Mouse (Mus musculus) testis, adult 2 months (tissue): Measurements from ENCODE around the gene Arpc3.

ENCODE experiments used
- CTCF ChIP-seq: fragments of 200-500 bp; IDR thresholded peaks from 2 replicates; pipeline ENCODE4 v1.5.1; 2012; ENCODE audit warnings: low read depth, mild to moderate bottlenecking, inconsistent platforms, low read length, moderate library complexity; ENCODE audit not compliant: control insufficient read depth, insufficient read depth, insufficient replicate concordance
- POLR2A ChIP-seq: fragments of 200-500 bp; IDR thresholded peaks from 2 replicates; pipeline ENCODE4 v1.6.1; 2012; ENCODE audit warnings: low read depth, mild to moderate bottlenecking, inconsistent platforms, low read length, moderate library complexity; ENCODE audit not compliant: control insufficient read depth

DNA sequence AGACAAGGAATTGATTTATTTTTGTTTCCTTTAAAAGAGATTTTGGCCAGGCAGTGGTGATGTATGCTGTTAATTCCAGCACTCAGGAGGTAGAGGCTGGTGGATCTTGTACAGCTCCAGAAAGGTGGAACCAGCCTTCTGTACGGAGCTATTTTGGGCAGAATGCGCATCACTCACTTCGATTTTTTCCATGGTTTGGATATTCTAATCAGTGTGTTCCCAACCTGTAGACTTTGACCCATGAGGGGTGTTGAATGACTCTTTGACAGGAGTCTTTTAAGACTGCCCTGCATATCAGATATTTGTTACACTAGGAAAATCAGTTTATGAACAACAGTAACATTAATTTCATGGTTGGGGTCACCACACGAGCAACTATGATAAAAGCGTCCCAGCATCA lies 59.6 kb downstream of the Arpc3 start:
- TF ChIP-seq CTCF (no peak), POLR2A (no peak)
